Mouse (Mus musculus) CD4-positive helper T cell, adult 2 months (primary cell): ENCODE measurements around the gene Prm3.

ENCODE experiments used
- DNase-seq: peaks from one replicate; pipeline ENCODE4 v3.0.0-alpha.2; 2012; ENCODE audit warnings: low read depth, missing footprints, low spot score

The Prm3 gene

DNA sequence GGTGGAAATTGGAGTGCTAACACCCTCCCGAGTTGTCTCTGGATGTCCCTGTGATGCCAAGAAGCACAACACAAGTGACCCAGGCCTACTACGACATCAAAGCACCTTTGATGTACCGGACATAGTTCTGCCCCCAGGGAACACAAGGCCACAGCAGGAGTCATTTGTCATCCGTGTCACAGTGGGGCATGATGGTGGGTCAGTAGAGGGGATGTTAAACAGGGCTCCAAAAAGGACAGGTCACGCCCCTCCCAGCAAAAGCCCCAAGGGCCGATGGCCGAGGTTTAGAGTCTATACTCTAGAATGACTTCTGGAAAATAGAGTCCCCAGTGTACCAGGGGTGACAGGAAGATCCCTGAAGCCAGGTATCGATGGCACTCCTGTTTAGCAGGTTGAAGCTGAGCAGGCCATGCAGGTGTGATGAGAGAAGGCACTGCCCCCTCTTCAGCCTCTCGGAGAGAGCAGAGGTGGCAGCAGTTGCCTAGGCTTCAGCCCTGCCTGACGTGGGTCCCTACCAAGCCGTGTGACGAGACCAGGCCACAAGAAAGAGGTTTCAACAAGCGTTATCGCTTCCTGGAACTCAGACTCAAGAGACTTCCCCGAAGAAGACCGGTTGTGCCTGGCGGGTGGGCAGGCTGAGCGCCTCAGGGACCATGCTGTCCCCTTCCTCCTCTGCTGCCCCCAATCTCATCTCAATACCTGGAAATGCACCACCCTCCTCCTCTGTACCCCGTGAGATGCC, 18.8 kb downstream of the Prm3 start:
- peak; percentile 94 for DNase-seq

DNA sequence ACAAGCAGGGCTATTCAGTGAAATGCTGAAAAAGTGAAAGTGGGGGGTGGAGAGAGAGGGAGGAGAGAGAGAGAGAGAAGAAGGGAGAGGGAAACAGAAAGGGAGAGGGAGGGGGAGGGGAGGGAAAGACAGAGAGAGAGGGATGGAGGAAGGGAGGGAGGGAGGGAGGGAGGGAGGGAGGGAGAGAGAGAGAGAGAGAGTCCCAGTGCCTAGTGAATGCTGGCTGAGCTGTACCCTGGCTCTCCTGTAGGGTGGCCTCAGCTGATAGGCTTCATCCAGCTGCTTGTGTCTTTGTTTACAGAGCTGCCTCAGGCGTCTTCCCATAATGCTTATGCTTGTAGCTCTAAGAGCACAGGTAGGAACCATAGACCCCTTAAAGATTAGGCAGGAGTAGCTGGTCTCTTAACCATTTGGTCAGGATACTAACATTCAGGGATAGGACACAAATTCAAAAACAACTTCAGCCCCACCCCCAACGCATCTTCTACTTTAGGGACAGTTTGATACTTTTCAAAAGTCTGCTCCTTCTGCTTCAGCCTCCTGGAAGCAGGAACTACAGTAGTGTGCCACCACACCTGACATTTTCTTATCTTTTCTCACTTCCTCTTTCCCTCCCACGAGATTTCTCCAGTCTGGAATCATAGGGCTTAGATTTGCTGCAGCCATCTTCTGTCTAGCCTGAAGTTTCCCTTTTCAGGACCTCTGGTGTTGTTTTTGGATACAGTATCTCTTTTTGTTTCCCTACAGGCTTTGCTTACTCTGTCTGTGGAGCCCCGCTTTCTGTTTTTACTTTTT, 20.0 kb downstream of the Prm3 start:
- DNase-seq = peak; percentile 59

DNA sequence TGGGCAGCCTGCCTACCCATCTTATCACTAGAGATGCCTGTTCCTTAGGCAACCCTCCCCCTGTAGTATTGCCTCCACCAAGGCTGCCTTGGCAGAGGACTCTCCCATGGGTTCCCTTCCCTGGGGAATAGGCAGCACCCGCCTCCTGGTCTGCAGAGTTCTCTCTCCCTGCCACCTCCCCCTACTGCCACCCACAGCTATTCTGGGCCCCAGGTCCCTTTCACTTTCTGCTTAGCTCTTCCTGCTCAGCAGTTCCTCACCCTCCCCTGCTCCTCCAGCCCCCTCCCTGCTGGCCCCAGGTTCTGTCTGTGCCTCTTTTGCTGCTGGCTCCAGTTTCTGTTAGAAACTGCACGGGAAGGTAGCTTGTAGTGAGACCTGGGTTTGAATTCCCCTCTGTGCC, 21.1 kb downstream of the Prm3 start:
- peak; percentile 83 for DNase-seq

DNA sequence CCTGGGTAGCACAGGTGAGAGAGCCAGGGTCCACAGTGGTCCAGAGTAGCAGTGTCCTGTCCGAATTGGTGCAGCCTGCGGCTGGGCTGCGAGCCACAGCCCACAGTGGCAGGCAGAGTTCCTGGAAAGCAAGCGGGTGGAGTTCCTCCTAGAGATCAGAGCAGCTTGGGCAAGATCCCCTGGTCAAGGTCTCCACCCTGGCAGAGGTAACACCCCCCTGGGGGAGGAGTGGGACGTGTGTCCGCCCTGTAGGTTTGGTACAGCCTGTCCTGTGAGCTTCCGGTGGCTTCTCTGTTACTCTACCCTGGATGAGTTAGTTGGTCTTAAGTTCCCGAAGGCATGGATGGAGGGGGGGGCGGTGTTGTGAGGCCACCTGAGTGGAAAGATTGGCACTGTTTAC, 21.9 kb downstream of the Prm3 start:
- DNase-seq = peak; percentile 53

DNA sequence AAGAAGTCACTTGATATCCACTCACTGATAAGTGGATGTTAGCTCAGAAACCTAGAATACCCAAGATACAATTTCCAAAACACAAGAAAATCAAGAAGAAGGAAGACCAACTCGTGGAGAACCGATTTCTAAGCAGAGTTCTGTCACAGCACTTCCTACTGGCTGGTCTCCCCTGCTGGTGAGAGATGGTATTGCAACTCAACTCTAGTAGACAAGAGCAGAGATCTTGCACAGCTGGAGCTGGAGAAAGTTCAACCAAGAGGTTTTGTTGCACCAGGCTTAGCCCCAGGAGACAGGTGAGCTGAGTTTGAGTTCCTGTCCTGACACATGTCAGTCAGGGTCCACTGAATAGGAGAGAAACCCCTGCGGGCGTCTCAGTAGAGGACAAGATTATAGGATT, 23.6 kb downstream of the Prm3 start:
- DNase-seq = peak; percentile 84

DNA sequence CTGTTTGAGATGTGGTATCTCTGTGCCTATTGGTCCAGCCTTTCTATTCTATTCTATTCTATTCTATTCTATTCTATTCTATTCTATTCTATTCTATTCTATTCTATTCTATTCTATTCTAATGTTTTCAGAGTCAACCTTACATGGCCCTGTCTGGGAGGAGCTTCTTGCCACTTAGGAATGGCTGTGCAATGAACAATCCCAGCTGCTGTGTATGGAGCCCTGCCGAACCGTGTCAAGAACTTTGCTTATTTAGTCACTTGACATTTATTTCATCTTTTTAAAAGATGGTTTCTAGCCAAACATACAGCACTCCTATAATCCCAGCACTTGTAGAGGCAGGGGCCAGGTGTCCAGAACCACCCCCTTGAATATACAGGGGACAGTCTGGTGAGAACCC, 26.4 kb downstream of the Prm3 start:
- no peak for DNase-seq

DNA sequence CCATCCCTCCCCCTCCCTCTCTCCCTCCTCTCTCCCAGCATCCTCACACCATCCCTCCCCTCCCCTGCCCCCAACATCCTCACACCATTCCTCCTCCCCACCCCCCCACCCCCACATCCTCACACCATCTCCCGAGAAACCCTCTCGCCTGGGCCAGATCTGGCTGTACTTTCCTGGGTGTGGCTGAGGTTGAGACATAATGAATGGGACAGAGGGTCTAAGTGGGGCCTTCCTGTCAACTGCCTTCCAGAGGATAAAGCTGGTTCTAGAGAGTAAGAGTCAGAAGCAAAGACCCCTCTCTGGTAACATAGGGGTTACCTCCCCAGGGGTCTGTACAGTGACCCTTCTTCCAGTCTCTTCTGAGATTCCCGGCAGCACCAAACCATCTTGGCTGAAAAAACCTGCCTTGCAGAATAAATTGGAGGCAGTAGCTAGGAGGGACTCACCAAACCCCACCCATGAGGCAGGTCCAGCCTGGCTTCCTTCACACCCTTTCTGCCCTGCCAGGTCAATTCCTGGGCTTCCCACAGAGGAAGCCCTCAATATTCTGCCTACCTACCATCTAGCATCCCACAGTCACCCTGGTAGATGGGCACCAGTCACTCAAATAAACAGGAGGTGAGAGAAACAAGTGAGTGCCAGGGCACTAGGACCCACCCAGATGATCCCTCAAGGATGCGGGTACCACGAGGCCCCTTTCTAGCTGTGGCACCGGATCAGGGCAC, 27.0 kb downstream of the Prm3 start:
- DNase-seq = no peak

DNA sequence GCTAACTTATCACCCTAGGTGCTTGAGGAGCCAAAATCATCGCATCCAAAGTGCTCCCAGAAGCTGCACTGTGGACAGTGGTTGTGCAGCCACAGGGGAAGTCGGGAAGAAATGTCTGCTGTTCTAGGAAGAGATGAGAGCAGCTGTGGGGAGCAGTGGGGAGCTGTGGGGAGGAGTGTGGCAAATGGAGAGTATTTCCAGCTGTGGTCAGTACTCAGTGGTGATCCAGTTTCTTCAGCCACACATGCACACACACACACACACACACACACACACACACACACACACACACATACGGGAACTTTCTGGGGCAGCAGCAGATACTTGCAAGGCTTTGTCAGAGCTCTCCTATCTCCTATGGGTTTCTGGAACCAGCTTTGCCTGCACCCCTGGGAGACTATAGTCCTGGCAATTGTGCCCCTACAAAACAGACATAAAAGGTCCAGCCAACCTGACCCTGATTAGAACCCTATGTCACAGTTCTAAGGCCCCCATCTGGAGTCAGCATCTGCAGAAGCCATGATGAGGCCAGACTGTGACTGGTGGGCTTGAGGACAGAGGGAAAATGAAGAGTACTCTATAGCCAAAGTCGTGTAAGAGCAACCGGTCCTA, 28.0 kb downstream of the Prm3 start:
- no peak for DNase-seq

DNA sequence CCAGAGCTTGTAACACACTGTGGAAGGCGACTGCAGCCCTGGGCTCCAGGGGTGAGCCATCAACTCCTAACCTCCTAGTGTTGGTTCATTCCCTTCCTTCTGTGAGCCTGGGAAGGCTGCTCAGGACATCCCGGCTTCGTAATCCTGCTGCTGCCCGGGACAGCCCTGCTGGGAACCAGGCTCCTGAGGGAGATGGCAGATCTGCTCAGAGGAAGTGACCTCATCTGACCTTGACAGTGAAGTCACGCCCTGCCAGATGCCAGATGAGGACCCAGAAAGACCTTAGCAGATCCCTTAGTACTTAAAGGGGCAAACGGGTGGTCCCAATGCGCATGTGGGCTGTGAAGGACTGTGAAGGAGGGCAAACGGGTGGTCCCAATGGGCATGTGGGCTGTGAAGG, 29.5 kb downstream of the Prm3 start:
- DNase-seq = no peak

DNA sequence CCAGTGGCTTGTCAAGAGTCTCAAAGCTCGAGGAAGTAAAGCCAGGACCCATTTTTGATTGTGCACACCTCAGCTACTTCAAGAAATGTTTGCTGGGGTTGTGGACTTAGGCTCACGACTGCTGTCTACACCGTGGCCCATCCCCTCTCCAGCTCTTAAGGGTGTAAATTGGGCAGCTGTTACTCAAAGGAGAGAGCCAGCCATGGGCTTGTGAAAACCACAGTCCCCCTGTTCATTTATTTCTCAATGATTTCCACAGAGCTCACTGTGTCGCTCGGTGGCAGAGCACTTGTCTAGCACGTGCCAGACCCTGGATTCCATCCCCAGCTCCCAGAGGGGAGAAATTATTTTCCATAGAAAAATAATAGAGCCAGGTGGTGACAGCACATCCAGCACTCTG, 34.5 kb downstream of the Prm3 start:
- DNase-seq = no peak

DNA sequence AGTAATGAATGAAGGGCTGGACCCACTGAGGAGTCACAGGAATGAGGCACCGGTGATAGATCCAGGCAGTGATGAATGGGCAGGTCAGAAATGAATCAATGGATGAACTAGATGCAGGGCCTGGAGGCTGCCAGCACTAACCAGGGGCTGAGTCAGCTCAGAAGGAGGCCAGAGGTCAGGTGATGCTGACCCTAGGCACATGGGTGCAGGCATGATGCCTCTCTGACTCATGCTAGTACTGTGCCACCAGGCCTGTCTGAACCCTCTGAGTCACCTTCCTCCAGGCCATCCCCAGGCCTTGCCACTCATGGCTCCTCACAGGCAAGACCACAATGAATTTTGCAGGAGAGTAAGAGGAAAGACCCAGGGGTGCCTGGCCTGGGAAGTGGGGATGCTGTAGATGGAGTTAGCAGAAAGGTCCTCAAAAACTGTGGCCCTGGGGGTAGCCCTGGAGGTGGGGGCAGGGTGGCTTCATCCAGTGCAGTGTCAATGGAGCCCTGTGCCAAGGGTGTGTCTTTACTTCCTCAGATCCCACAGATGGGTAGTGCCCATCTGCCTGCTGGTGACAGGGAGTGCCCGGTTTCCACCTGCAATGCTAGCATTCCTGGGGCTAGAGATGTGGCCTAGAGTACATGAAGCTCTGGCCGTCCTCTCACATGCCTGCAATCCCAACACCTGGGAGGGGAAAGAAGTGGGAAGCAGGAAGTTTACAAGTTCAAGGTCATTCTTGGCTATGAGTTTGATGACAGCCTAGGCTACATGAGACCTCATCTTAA, 36.0 kb downstream of the Prm3 start:
- no peak for DNase-seq

DNA sequence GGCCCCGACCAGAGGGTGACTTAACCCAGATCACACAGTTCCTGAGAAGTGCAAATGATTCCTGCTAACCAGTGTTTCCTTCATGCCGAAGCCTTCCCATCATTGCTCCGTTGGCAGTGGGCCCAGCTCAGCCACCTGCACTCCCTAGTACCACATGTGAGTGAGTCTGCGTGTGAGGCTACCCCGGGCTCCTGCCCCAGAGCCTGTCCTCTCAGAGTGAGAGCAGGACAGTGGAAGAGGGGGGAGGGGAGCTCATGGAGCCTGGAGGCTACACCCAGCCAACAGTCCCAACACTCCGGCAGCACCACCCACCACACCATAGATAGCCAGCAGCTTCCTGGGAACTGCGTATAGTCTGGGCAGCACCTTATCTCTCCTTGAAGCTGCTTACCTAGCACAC, 40.9 kb downstream of the Prm3 start:
- DNase-seq = no peak

DNA sequence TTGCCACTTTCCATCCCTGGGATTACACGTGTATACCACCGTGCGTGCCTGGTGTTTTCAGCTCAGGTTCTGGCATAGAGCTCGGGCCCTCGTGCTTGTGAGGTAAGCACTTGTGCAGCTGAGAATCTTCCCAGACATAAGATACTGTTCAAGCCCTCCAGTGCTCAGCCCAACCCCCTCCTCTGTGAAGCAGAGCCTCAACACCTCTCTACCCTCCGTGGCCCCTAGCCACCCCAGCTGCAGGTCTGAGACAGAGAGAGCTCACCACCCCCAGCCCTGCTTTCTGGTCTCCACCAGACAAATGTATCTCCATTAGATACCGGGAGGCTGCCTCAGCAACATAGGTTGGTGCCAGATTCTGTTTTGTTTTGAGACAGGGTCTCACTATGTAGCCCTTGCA, 41.5 kb downstream of the Prm3 start:
- DNase-seq = no peak

DNA sequence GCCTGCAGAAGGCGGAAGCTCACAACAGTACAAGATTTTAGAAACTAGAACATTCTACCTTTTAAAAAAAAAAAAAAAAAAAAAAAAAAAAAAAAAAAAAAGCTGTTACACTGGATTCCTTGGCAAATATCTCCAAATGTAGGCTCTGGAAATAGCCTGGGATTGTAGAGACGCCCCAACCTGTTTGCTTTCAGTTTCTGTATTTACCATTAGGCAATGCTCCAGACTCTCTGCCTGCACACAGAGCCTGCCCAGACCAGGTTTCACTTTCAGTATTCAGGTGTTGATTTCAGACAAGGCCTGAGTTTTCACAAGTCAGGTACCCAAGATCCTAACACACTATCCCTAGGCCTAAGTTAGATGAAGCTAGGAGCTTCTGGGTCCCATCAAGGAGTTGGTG, 49.6 kb downstream of the Prm3 start:
- peak; percentile 81 for DNase-seq
